Mouse (Mus musculus) intestine, embryonic 14.5 days (tissue): ENCODE measurements around the gene Il16. TPM values are rescaled to one million over a fixed set of nuclear protein-coding genes. Genes with fewer than 3 reads are reported as not detected.

Source experiments
- ATAC-seq: fragments of 200-750 bp; cut with Nextera tagmentation; replicated peaks from 2 replicates; pipeline ENCODE4 v1.8.0; 2017; ENCODE audit warnings: low read depth, moderate number of reproducible peaks, moderate TSS enrichment, moderate library complexity; ENCODE audit not compliant: low FRiP score, low TSS enrichment
- DNase-seq: peaks from one replicate; pipeline ENCODE4 v3.0.0-alpha.2; 2018; ENCODE audit warnings: low spot score
- H3K27ac ChIP-seq: fragments of 300-500 bp; sonication (generic); 2 replicates; pipeline ENCODE4 v1.5.1; 2014; ENCODE audit warnings: low read depth, mild to moderate bottlenecking, control low read depth
- H3K27me3 ChIP-seq: fragments of 300-500 bp; sonication (generic); replicated peaks from 2 replicates; pipeline ENCODE4 v1.6.1; 2014; ENCODE audit warnings: low read length, control low read depth; ENCODE audit not compliant: control insufficient read depth, insufficient read depth
- H3K36me3 ChIP-seq: fragments of 300-500 bp; sonication (generic); 2 replicates; pipeline ENCODE4 v1.6.1; 2014; ENCODE audit warnings: low read length, control low read depth; ENCODE audit not compliant: control insufficient read depth, insufficient read depth
- H3K4me1 ChIP-seq: fragments of 300-500 bp; sonication (generic); replicated peaks from 2 replicates; pipeline ENCODE4 v1.6.1; 2014; ENCODE audit warnings: low read length, control low read depth, mixed read lengths; ENCODE audit not compliant: control insufficient read depth, insufficient read depth
- H3K4me2 ChIP-seq: fragments of 300-500 bp; sonication (generic); 2 replicates; pipeline ENCODE4 v1.6.1; 2014; ENCODE audit warnings: low read length
- H3K4me3 ChIP-seq: fragments of 300-500 bp; sonication (generic); 2 replicates; pipeline ENCODE4 v1.5.1; 2014; ENCODE audit warnings: low read depth, low read length, control low read depth, mixed read lengths
- H3K9ac ChIP-seq: fragments of 300-500 bp; sonication (generic); 2 replicates; pipeline ENCODE4 v1.6.1; 2014; ENCODE audit warnings: mild to moderate bottlenecking, low read length
- H3K9me3 ChIP-seq: fragments of 300-500 bp; sonication (generic); 2 replicates; pipeline ENCODE4 v1.6.1; 2016; ENCODE audit warnings: low read length, control low read depth; ENCODE audit not compliant: control insufficient read depth
- WGBS: fragments of 180-500 bp; shearing (Covaris S2); extraction: QIAGEN DNeasy Blood & Tissue Kit; methylation state at CpG from one replicate; pipeline ENCODE4 v1.1.7; 2014; 5-methylcytosine and 5-hydroxymethylcytosine counted together
- polyA plus RNA-seq: library from polyadenylated mRNA; unstranded; fragments of >200 nt; fragmentation: Nextera tagmentation; extraction: Ambion mirVana; gene quantifications from 2 replicates; pipeline ENCODE4 v1.2.1, GENCODE M21; 2014

The Il16 gene
- polyA plus RNA-seq, 1 experiment from 2014 or later, result 3.4 TPM

- Histone ChIP-seq H3K4me3 (no peak overlapping the region), H3K36me3 (no peaks in the 10 kb centered on the region), H3K4me1 (peaks cover 5% of the 10 kb centered on the region; the same call in 1 of the 2 replicates), H3K27ac (no peak overlapping the region), H3K9me3 (no peaks in the 10 kb centered on the region), H3K27me3 (no peaks in the 10 kb centered on the region), H3K4me2 (no peak overlapping the region), H3K9ac (no peak overlapping the region)
- DNase-seq (no peak), ATAC-seq (no peak)
- 90% methylated on average over 4 of the region's 4 CpGs for WGBS
These were observed 67.0 kb downstream of the Il16 start for GRCm38 (mm10) chr7:83678506-83678905.

GRCm38 (mm10) chr7:83677296-83677695 lies 68.2 kb downstream of the Il16 start:
- 75% methylated on average over 3 of the region's 3 CpGs for WGBS

GRCm38 (mm10) chr7:83675545-83676254 lies 69.8 kb downstream of the Il16 start:
- 31% methylated on average over 5 of the region's 5 CpGs for WGBS
- no peak for ATAC-seq
- Histone ChIP-seq H3K9me3 (no peaks in the 10 kb centered on the region), H3K27ac (no peak overlapping the region), H3K9ac (no peak overlapping the region), H3K36me3 (no peaks in the 10 kb centered on the region), H3K27me3 (no peaks in the 10 kb centered on the region), H3K4me1 (no peaks in the 10 kb centered on the region), H3K4me2 (no peak overlapping the region), H3K4me3 (no peak overlapping the region)
- no peak for DNase-seq

More at GRCm38 (mm10) chr7:83677296-83677695, 68.2 kb downstream of the Il16 start:
- DNase-seq, result no peak
- no peak for ATAC-seq
- Histone ChIP-seq H3K4me2 (no peak overlapping the region), H3K27ac (no peak overlapping the region), H3K27me3 (no peaks in the 10 kb centered on the region), H3K9me3 (no peaks in the 10 kb centered on the region), H3K4me1 (0 out of 2 replicates have a peak, but pooled peaks cover under 1% of the 10 kb centered on the region), H3K36me3 (no peaks in the 10 kb centered on the region), H3K9ac (no peak overlapping the region), H3K4me3 (no peak overlapping the region)

GRCm38 (mm10) chr7:83671573-83671972 lies 74.0 kb downstream of the Il16 start:
- H3K36me3 ChIP-seq, result no peaks in the 10 kb centered on the region

GRCm38 (mm10) chr7:83668724-83669123 lies 76.8 kb downstream of the Il16 start:
- Histone ChIP-seq H3K9ac (no peak overlapping the region), H3K4me2 (no peak overlapping the region), H3K4me1 (no peaks in the 10 kb centered on the region), H3K27me3 (no peaks in the 10 kb centered on the region), H3K9me3 (no peaks in the 10 kb centered on the region), H3K36me3 (no peaks in the 10 kb centered on the region), H3K27ac (no peak overlapping the region), H3K4me3 (no peak overlapping the region)
- WGBS, result 12% methylated on average over 1 of the region's 1 CpGs
- ATAC-seq (no peak), DNase-seq (peak; percentile 66)

More at GRCm38 (mm10) chr7:83671573-83671972, 74.0 kb downstream of the Il16 start:
- Histone ChIP-seq H3K27ac (no peak overlapping the region), H3K4me3 (no peak overlapping the region), H3K4me2 (no peak overlapping the region), H3K9ac (no peak overlapping the region), H3K4me1 (no peaks in the 10 kb centered on the region), H3K9me3 (no peaks in the 10 kb centered on the region), H3K27me3 (no peaks in the 10 kb centered on the region)
- ATAC-seq, result no peak
- 94% methylated on average over 6 of the region's 6 CpGs for WGBS
- DNase-seq, result no peak

- H3K27me3 ChIP-seq, result no peaks in the 10 kb centered on the region
- H3K4me3 ChIP-seq, result no peak overlapping the region
- DNase-seq (no peak), ATAC-seq (no peak)
- H3K9me3 ChIP-seq, result no peaks in the 10 kb centered on the region
- H3K36me3 ChIP-seq, result no peaks in the 10 kb centered on the region
- H3K27ac ChIP-seq, result no peak overlapping the region
- no peak overlapping the region for H3K9ac ChIP-seq
- H3K4me2 ChIP-seq, result no peak overlapping the region
- no peaks in the 10 kb centered on the region for H3K4me1 ChIP-seq
- 74% methylated on average over 5 of the region's 5 CpGs for WGBS
These were observed 77.4 kb downstream of the Il16 start for GRCm38 (mm10) chr7:83667936-83668645.

- DNase-seq, result no peak
- 83% methylated on average over 4 of the region's 4 CpGs for WGBS
These were observed 79.4 kb downstream of the Il16 start for GRCm38 (mm10) chr7:83666087-83666595.

GRCm38 (mm10) chr7:83662711-83663375 lies 82.7 kb downstream of the Il16 start:
- no peak overlapping the region for H3K4me3 ChIP-seq
- H3K9ac ChIP-seq, result no peak overlapping the region
- DNase-seq (no peak), ATAC-seq (no peak)
- H3K27ac ChIP-seq, result no peak overlapping the region
- H3K9me3 ChIP-seq, result no peaks in the 10 kb centered on the region
- no peaks in the 10 kb centered on the region for H3K27me3 ChIP-seq
- 87% methylated on average over 6 of the region's 6 CpGs for WGBS
- no peaks in the 10 kb centered on the region for H3K4me1 ChIP-seq
- no peak overlapping the region for H3K4me2 ChIP-seq
- no peaks in the 10 kb centered on the region for H3K36me3 ChIP-seq

More at GRCm38 (mm10) chr7:83666087-83666595, 79.4 kb downstream of the Il16 start:
- Histone ChIP-seq H3K4me3 (no peak overlapping the region), H3K27ac (no peak overlapping the region), H3K9ac (no peak overlapping the region), H3K36me3 (no peaks in the 10 kb centered on the region), H3K4me2 (no peak overlapping the region), H3K27me3 (no peaks in the 10 kb centered on the region), H3K9me3 (no peaks in the 10 kb centered on the region), H3K4me1 (no peaks in the 10 kb centered on the region)
- no peak for ATAC-seq
